Mouse (Mus musculus): ENCODE data around the gene Chid1. TPM values are rescaled to one million over a fixed set of nuclear protein-coding genes. Genes with fewer than 3 reads are reported as not detected.
A peak's percentile ranks its signal among the peaks of the same experiment; 100 is the strongest.

Chid1 gene
- polyA plus RNA-seq, 1 experiment from 2014 or later = 39.2 TPM

DNA sequence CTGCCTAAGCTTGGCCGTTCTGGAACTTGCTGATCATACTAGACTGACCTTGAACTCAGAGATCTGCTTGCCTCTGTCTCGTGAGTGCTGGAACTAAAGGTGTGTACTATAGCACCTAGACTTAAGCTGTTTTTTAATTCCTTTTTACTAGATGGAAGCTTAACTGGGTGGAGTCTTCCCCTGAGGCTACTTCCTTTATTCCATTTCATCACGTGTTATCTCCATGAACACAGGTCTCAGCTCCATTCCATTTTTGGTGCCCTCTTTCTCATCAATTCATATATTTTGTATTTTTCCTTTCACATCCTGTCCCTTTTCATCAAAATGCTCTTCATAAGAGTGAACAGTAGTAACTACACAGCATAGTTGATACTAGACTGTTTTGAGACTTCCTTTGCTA is 38.1 kb upstream of the Chid1 start:
- Histone ChIP-seq H3K4me1 (replicated peaks; ENCODE audit: control insufficient read depth, insufficient read depth, low read length) (peaks cover 50% of the 10 kb centered on the region), H3K9me3 (ENCODE audit: control insufficient read depth, low read length) (no peaks in the 10 kb centered on the region), H3K27me3 (replicated peaks; ENCODE audit: control insufficient read depth, insufficient read depth, low read length) (no peaks in the 10 kb centered on the region), H3K4me2 (no peak overlapping the region), H3K4me3 (ENCODE audit: low read depth, low read length) (no peak overlapping the region), H3K9ac (ENCODE audit: low read depth, low read length) (no peak overlapping the region), H3K36me3 (ENCODE audit: control insufficient read depth, insufficient read depth, low read length) (no peaks in the 10 kb centered on the region), H3K27ac (ENCODE audit: low read depth, low read length) (no peak overlapping the region)
- ATAC-seq (replicated peaks; ENCODE audit: low FRiP score) (no peak), DNase-seq (ENCODE audit: low spot score) (no peak)
- 59% methylated on average over 3 of the region's 3 CpGs for WGBS

DNA sequence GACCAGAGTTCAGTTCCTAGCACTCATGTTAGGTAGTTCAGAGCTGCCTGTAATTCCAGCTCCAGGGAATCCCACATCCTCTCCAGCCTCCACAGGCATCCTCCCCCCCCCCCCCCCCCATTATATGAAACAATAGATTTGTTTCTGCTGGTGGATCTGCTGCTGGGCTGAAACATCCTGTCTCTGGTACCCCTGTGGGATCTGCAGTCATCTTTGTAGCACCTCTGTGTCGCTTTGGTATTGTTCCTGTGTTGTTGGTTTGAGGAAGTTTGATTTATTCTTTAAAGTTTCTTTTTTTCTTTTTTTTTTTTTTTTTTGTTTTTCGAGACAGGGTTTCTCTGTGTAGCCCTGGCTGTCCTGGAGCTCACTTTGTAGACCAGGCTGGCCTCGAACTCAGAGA is 35.8 kb upstream of the Chid1 start:
- DNase-seq (ENCODE audit: low spot score) = no peak
- no peak overlapping the region for H3K4me2 ChIP-seq
- H3K4me1 ChIP-seq (replicated peaks; ENCODE audit: control insufficient read depth, insufficient read depth, low read length) = peaks cover 40% of the 10 kb centered on the region
- H3K9ac ChIP-seq (ENCODE audit: low read depth, low read length) = no peak overlapping the region
- H3K4me3 ChIP-seq (ENCODE audit: low read depth, low read length) = no peak overlapping the region
- H3K36me3 ChIP-seq (ENCODE audit: control insufficient read depth, insufficient read depth, low read length) = no peaks in the 10 kb centered on the region
- H3K9me3 ChIP-seq (ENCODE audit: control insufficient read depth, low read length) = no peaks in the 10 kb centered on the region
- WGBS = 59% methylated on average over 3 of the region's 3 CpGs
- no peak for ATAC-seq (replicated peaks; ENCODE audit: low FRiP score)
- H3K27ac ChIP-seq (ENCODE audit: low read depth, low read length) = no peak overlapping the region
- H3K27me3 ChIP-seq (replicated peaks; ENCODE audit: control insufficient read depth, insufficient read depth, low read length) = no peaks in the 10 kb centered on the region

DNA sequence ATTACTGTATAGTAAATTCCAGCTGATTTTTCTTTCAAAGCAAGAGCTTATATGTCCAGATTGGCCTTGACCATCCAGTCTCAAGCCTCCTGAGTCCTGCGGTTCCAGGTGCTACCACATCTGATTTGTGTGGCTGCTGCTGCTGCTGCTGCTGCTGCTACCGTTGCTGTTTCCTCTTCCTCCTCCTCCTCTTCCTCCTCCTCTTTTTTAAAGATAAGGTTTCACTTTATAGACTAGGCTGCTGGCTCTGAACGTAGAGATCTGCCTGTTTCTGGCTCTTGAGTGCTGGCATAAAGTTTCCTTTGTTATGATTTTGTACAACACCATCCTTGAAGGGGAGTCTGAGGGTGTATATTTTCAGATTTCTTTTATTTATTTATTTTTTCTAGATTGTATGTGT is 34.4 kb upstream of the Chid1 start:
- Histone ChIP-seq H3K36me3 (ENCODE audit: control insufficient read depth, insufficient read depth, low read length) (no peaks in the 10 kb centered on the region; the same call in 1 of the 2 replicates), H3K9ac (ENCODE audit: low read depth, low read length) (no peak overlapping the region), H3K27ac (ENCODE audit: low read depth, low read length) (no peak overlapping the region), H3K4me1 (replicated peaks; ENCODE audit: control insufficient read depth, insufficient read depth, low read length) (peaks cover 31% of the 10 kb centered on the region), H3K9me3 (ENCODE audit: control insufficient read depth, low read length) (no peaks in the 10 kb centered on the region), H3K4me2 (peak overlapping the region; percentile 5; the same call in 1 of the 2 replicates), H3K27me3 (replicated peaks; ENCODE audit: control insufficient read depth, insufficient read depth, low read length) (no peaks in the 10 kb centered on the region), H3K4me3 (ENCODE audit: low read depth, low read length) (no peak overlapping the region)
- WGBS = 43% methylated on average over 3 of the region's 3 CpGs
- no peak for ATAC-seq (replicated peaks; ENCODE audit: low FRiP score)
- no peak for DNase-seq (ENCODE audit: low spot score)

DNA sequence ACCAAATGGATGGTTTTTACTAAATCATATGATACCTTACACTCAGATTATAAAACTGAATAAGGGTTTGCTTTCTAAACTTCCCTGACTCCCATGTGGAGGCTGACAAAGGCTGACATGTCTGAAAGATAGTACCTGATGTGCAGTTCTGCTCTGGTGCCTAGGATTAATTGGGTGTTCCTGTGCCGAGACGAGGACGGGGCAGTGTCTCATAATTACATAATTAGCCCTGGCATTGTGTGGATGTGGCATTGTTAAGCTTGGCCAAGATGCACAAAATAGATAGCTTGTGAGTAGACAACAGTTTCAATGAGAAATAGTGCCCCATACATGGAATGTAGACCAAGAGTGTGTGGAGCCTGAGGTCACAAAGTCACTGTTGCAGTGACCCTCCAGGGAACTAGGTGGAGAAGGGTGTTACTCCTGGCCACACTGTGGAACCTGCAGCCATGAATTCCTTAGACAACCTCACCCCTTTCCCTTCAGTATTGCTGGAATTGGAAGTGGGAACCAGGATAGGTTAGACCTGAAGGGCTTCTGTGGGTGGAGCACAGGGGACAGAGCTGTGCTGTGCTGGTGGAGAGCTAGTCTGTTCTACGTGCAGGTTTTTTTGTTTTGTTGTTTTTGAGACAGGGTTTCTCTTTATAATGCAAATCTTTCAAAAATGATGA is 31.1 kb upstream of the Chid1 start:
- H3K27me3 ChIP-seq (replicated peaks; ENCODE audit: control insufficient read depth, insufficient read depth, low read length) = no peaks in the 10 kb centered on the region
- ATAC-seq (replicated peaks; ENCODE audit: low FRiP score) (no peak), DNase-seq (ENCODE audit: low spot score) (no peak)
- H3K36me3 ChIP-seq (ENCODE audit: control insufficient read depth, insufficient read depth, low read length) = no peaks in the 10 kb centered on the region; the same call in 1 of the 2 replicates
- WGBS = 81% methylated on average over 4 of the region's 4 CpGs
- H3K27ac ChIP-seq (ENCODE audit: low read depth, low read length) = no peak overlapping the region
- no peak overlapping the region for H3K4me2 ChIP-seq
- H3K4me1 ChIP-seq (replicated peaks; ENCODE audit: control insufficient read depth, insufficient read depth, low read length) = peaks cover 29% of the 10 kb centered on the region
- no peak overlapping the region for H3K9ac ChIP-seq (ENCODE audit: low read depth, low read length)
- no peak overlapping the region for H3K4me3 ChIP-seq (ENCODE audit: low read depth, low read length)
- H3K9me3 ChIP-seq (ENCODE audit: control insufficient read depth, low read length) = no peaks in the 10 kb centered on the region

DNA sequence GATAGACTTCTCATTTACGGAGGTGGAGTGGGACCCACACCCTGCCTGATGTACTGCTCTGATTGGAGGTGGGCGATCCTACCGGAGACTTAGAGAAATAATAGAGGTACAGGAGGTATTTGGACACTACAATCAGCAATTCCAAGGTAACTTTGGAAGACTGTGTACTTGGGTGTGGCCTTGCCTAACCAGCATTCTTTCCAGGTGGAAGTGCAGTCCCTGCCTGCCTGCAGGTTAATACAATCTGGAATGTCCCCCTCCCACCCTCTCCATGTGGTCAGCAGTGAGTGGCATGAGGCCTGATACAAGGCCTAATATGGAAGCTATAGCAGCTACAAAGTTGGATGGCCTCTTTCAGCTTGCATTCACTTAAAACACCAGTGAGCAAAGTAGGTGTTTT is 30.3 kb upstream of the Chid1 start:
- DNase-seq (ENCODE audit: low spot score) = no peak
- 95% methylated on average over 3 of the region's 3 CpGs for WGBS
- peaks cover 29% of the 10 kb centered on the region for H3K4me1 ChIP-seq (replicated peaks; ENCODE audit: control insufficient read depth, insufficient read depth, low read length)

DNA sequence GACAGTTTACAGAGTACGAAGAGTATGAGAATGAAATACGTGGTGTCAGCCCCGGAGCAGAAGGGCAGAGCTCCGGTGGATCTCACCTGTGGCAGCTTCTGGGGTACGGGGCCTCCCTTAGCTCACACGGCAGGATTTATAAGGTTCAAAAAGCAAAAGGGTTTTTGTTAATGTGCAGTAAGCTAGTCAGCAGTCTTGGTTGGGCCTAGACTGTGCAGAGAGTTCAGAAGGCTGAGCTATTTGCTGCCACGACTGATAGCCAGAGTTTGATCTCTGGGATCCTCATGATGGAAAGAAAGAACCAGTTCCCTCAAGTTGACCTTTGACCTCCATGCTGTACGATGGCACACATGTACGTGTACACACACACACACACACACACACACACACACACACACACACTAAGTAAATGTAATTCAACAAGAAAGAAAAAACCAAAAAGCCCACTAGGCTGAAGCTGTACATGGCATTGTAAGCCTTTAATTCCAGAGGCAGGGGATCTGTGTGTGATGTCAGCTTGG is 29.7 kb upstream of the Chid1 start:
- Histone ChIP-seq H3K9me3 (ENCODE audit: control insufficient read depth, low read length) (no peaks in the 10 kb centered on the region), H3K36me3 (ENCODE audit: control insufficient read depth, insufficient read depth, low read length) (no peaks in the 10 kb centered on the region; the same call in 1 of the 2 replicates), H3K27ac (ENCODE audit: low read depth, low read length) (no peak overlapping the region), H3K4me1 (replicated peaks; ENCODE audit: control insufficient read depth, insufficient read depth, low read length) (peaks cover 34% of the 10 kb centered on the region), H3K4me2 (no peak overlapping the region), H3K27me3 (replicated peaks; ENCODE audit: control insufficient read depth, insufficient read depth, low read length) (no peaks in the 10 kb centered on the region), H3K9ac (ENCODE audit: low read depth, low read length) (no peak overlapping the region), H3K4me3 (ENCODE audit: low read depth, low read length) (no peak overlapping the region)
- no peak for ATAC-seq (replicated peaks; ENCODE audit: low FRiP score)
- no peak for DNase-seq (ENCODE audit: low spot score)
- WGBS = 87% methylated on average over 9 of the region's 9 CpGs

More for the DNA sequence above, 30.3 kb upstream of the Chid1 start:
- no peak for ATAC-seq (replicated peaks; ENCODE audit: low FRiP score)
- Histone ChIP-seq H3K4me3 (ENCODE audit: low read depth, low read length) (no peak overlapping the region), H3K36me3 (ENCODE audit: control insufficient read depth, insufficient read depth, low read length) (no peaks in the 10 kb centered on the region; the same call in 1 of the 2 replicates), H3K27ac (ENCODE audit: low read depth, low read length) (no peak overlapping the region), H3K9me3 (ENCODE audit: control insufficient read depth, low read length) (no peaks in the 10 kb centered on the region), H3K4me2 (no peak overlapping the region), H3K9ac (ENCODE audit: low read depth, low read length) (no peak overlapping the region), H3K27me3 (replicated peaks; ENCODE audit: control insufficient read depth, insufficient read depth, low read length) (no peaks in the 10 kb centered on the region)

DNA sequence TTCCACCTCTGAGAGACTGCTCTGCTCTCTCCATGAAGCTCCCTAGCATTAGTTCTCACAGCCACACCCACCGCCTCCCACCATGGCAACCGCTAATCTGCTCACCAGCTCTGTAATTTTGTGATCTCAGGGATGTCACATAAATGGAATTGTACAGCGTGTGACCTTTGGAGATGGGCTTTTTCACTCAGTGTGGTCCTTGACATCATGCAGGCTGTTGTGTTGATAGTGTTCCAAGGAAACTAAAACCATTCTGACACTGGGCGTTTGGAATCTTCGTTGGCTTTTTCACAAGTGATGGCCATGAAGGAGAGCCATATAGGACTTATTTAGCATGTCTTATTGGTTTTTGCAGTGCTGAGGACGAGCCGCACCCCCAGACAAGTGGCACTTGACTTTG is 26.9 kb upstream of the Chid1 start:
- no peaks in the 10 kb centered on the region for H3K9me3 ChIP-seq (ENCODE audit: control insufficient read depth, low read length)
- H3K4me1 ChIP-seq (replicated peaks; ENCODE audit: control insufficient read depth, insufficient read depth, low read length) = peaks cover 39% of the 10 kb centered on the region
- H3K27me3 ChIP-seq (replicated peaks; ENCODE audit: control insufficient read depth, insufficient read depth, low read length) = no peaks in the 10 kb centered on the region
- H3K4me3 ChIP-seq (ENCODE audit: low read depth, low read length) = no peak overlapping the region
- no peak overlapping the region for H3K9ac ChIP-seq (ENCODE audit: low read depth, low read length)
- DNase-seq (ENCODE audit: low spot score) = no peak
- H3K27ac ChIP-seq (ENCODE audit: low read depth, low read length) = no peak overlapping the region
- ATAC-seq (replicated peaks; ENCODE audit: low FRiP score) = no peak
- no peak overlapping the region for H3K4me2 ChIP-seq
- WGBS = 77% methylated on average over 7 of the region's 7 CpGs
- no peaks in the 10 kb centered on the region; the same call in 1 of the 2 replicates for H3K36me3 ChIP-seq (ENCODE audit: control insufficient read depth, insufficient read depth, low read length)

DNA sequence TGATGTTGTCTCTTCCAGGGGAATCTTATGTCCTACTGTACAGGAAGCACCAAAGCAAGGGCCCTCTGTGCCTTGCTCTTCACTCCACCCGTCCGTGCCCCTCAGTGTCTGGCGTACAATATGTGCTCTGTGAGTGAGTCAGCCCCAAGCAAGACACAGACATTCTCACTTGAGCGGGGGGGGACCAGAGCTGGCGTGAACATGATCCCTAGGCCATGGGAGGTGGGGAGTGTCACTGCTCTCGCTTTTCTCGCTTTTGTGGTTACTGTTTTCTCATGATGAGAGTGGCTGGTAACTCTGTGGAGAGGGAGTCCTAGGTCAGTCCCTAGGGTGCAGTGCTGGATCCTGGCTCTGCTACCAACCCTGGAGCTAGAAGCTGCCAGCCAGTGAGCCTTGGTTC is 24.9 kb upstream of the Chid1 start:
- Histone ChIP-seq H3K4me3 (ENCODE audit: low read depth, low read length) (no peak overlapping the region), H3K27me3 (replicated peaks; ENCODE audit: control insufficient read depth, insufficient read depth, low read length) (no peaks in the 10 kb centered on the region), H3K4me2 (peak overlapping the region; percentile 96), H3K9me3 (ENCODE audit: control insufficient read depth, low read length) (no peaks in the 10 kb centered on the region), H3K4me1 (replicated peaks; ENCODE audit: control insufficient read depth, insufficient read depth, low read length) (peaks cover 55% of the 10 kb centered on the region), H3K9ac (ENCODE audit: low read depth, low read length) (peak overlapping the region; percentile 21; the same call in 1 of the 2 replicates), H3K36me3 (ENCODE audit: control insufficient read depth, insufficient read depth, low read length) (no peaks in the 10 kb centered on the region; the same call in 1 of the 2 replicates), H3K27ac (ENCODE audit: low read depth, low read length) (peak overlapping the region; percentile 45; the same call in 1 of the 2 replicates)
- no peak for DNase-seq (ENCODE audit: low spot score)
- no peak for ATAC-seq (replicated peaks; ENCODE audit: low FRiP score)
- 66% methylated on average over 7 of the region's 7 CpGs for WGBS

Measured in liver, embryonic 11.5 days (tissue).